Mouse (Mus musculus) neural tube, embryonic 14.5 days (tissue): ENCODE data around the gene Hbq1b. TPM values are rescaled to one million over a fixed set of nuclear protein-coding genes. Genes with fewer than 3 reads are reported as not detected.
"Not testable (repeated sequence)": the region's sequence is repeated elsewhere in the genome, so short reads cannot be mapped to it uniquely, and the experiment has no call there.

Experiments used
- ATAC-seq: fragments of 200-750 bp; cut with Nextera tagmentation; 2 replicates; pipeline ENCODE4 v1.8.0; 2017; ENCODE audit warnings: low read depth, mild to moderate bottlenecking, moderate TSS enrichment, moderate library complexity
- H3K27ac ChIP-seq: fragments of 300-500 bp; sonication (generic); 2 replicates; pipeline ENCODE4 v1.5.1; 2014; ENCODE audit warnings: low read depth, mild to moderate bottlenecking, control low read depth, low read length, moderate library complexity, mixed read lengths
- H3K27me3 ChIP-seq: fragments of 300-500 bp; sonication (generic); 2 replicates; pipeline ENCODE4 v1.6.1; 2014; ENCODE audit warnings: low read length; ENCODE audit not compliant: control insufficient read depth, insufficient read depth
- H3K36me3 ChIP-seq: fragments of 300-500 bp; sonication (generic); 2 replicates; pipeline ENCODE4 v1.6.1; 2014; ENCODE audit warnings: low read length, mixed read lengths; ENCODE audit not compliant: control insufficient read depth, insufficient read depth
- H3K4me1 ChIP-seq: fragments of 300-500 bp; sonication (generic); 2 replicates; pipeline ENCODE4 v1.6.1; 2014; ENCODE audit warnings: low read length; ENCODE audit not compliant: control insufficient read depth, insufficient read depth
- H3K4me2 ChIP-seq: fragments of 300-500 bp; sonication (generic); 2 replicates; pipeline ENCODE4 v1.6.1; 2014; ENCODE audit warnings: mild to moderate bottlenecking, low read depth, low read length, control low read depth
- H3K4me3 ChIP-seq: fragments of 300-500 bp; sonication (generic); 2 replicates; pipeline ENCODE4 v1.5.1; 2014; ENCODE audit warnings: low read depth, low read length, control low read depth, mixed read lengths
- H3K9ac ChIP-seq: fragments of 300-500 bp; sonication (generic); replicated peaks from 2 replicates; pipeline ENCODE4 v1.6.1; 2014; ENCODE audit warnings: low read depth, mild to moderate bottlenecking, control low read depth, low read length, mixed read lengths
- H3K9me3 ChIP-seq: fragments of 300-500 bp; sonication (generic); 2 replicates; pipeline ENCODE4 v1.6.1; 2016; ENCODE audit warnings: low read length; ENCODE audit not compliant: control insufficient read depth
- WGBS: fragments of 180-500 bp; shearing (Covaris S2); extraction: QIAGEN DNeasy Blood & Tissue Kit; methylation state at CpG from one replicate; pipeline ENCODE4 v1.1.7; 2014; 5-methylcytosine and 5-hydroxymethylcytosine counted together
- polyA plus RNA-seq: library from polyadenylated mRNA; unstranded; fragments of >200 nt; fragmentation: Nextera tagmentation; extraction: Ambion mirVana; gene quantifications from 2 replicates; pipeline ENCODE4 v1.2.1, GENCODE M21; 2014

The Hbq1b gene
- polyA plus RNA-seq, 1 experiment from 2014 or later, result 0.96 TPM

- H3K27me3 ChIP-seq, result no peaks in the 10 kb centered on the region
- H3K9ac ChIP-seq, result no peak overlapping the region
- no peak for ATAC-seq
- no peak overlapping the region for H3K4me3 ChIP-seq
- no peaks in the 10 kb centered on the region for H3K9me3 ChIP-seq
- no peak overlapping the region for H3K4me2 ChIP-seq
- no peaks in the 10 kb centered on the region for H3K4me1 ChIP-seq
- H3K36me3 ChIP-seq, result no peaks in the 10 kb centered on the region
- no peak overlapping the region for H3K27ac ChIP-seq
- WGBS, result 73% methylated on average over 9 of the region's 9 CpGs
These were observed 694 bp downstream of the Hbq1b start for GRCm38 (mm10) chr11:32287493-32287825.

DNA sequence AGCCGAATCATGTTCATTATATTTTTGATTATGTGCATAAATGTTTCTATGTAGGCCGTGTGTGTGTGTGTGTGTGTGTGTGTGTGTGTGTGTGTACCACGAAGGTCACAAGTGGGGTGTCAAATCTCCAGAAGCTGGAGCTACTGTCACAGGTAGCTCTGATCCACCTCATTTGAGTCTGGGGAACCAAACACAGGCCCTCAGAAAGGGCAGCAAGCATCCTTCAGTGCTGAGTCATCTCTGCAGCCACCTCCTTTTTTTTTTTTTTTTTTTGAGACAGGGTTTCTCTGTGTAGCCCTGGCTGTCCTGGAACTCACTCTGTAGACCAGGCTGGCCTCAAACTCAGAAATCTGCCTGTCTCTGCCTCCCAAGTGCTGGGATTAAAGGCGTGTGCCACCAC is 6.1 kb downstream of the Hbq1b start:
- WGBS, result 84% methylated on average over 4 of the region's 4 CpGs

GRCm38 (mm10) chr11:32293479-32293878 is 6.7 kb downstream of the Hbq1b start:
- H3K4me2 ChIP-seq, ATAC-seq, H3K4me1 ChIP-seq, H3K36me3 ChIP-seq, H3K9ac ChIP-seq, H3K4me3 ChIP-seq, H3K27me3 ChIP-seq, H3K27ac ChIP-seq, H3K9me3 ChIP-seq: not testable (repeated sequence)
- 79% methylated on average over 3 of the region's 3 CpGs for WGBS

More for the DNA sequence above, 6.1 kb downstream of the Hbq1b start:
- H3K4me1 ChIP-seq, H3K9ac ChIP-seq, H3K27ac ChIP-seq, ATAC-seq, H3K4me2 ChIP-seq, H3K27me3 ChIP-seq, H3K9me3 ChIP-seq, H3K4me3 ChIP-seq, H3K36me3 ChIP-seq: not testable (repeated sequence)

GRCm38 (mm10) chr11:32296203-32296602 is 9.4 kb downstream of the Hbq1b start, which contains the start of gene Hba-a2:
Gene Hba-a2, plus strand, starts transcription at chr11:32296489.
- not testable (repeated sequence) for H3K4me2 ChIP-seq, H3K4me3 ChIP-seq, ATAC-seq, H3K27me3 ChIP-seq, H3K4me1 ChIP-seq, H3K9me3 ChIP-seq, H3K9ac ChIP-seq, H3K27ac ChIP-seq, H3K36me3 ChIP-seq
- no CpG with 5 or more reads among the region's 4 CpGs for WGBS

GRCm38 (mm10) chr11:32297417-32297816 is 10.7 kb downstream of the Hbq1b start:
- not testable (repeated sequence) for ATAC-seq

GRCm38 (mm10) chr11:32297866-32298531 is 11.2 kb downstream of the Hbq1b start:
- H3K27me3 ChIP-seq, result no peaks in the 10 kb centered on the region
- no peak overlapping the region for H3K4me3 ChIP-seq
- no peaks in the 10 kb centered on the region for H3K9me3 ChIP-seq
- H3K4me1 ChIP-seq, result no peaks in the 10 kb centered on the region
- 97% methylated on average over 1 of the region's 1 CpGs for WGBS
- H3K4me2 ChIP-seq, result no peak overlapping the region
- H3K36me3 ChIP-seq, result no peaks in the 10 kb centered on the region
- no peak overlapping the region for H3K9ac ChIP-seq
- ATAC-seq, result no peak
- H3K27ac ChIP-seq, result no peak overlapping the region

More at GRCm38 (mm10) chr11:32297417-32297816, 10.7 kb downstream of the Hbq1b start:
- WGBS, result 62% methylated on average over 2 of the region's 2 CpGs
- not testable (repeated sequence) for H3K4me2 ChIP-seq, H3K36me3 ChIP-seq, H3K27ac ChIP-seq, H3K9ac ChIP-seq, H3K27me3 ChIP-seq, H3K4me3 ChIP-seq, H3K4me1 ChIP-seq, H3K9me3 ChIP-seq

- H3K36me3 ChIP-seq, result no peaks in the 10 kb centered on the region
- WGBS, result 99% methylated on average over 2 of the region's 2 CpGs
- H3K27ac ChIP-seq, result no peak overlapping the region
- H3K4me2 ChIP-seq, result no peak overlapping the region
- no peaks in the 10 kb centered on the region for H3K4me1 ChIP-seq
- no peaks in the 10 kb centered on the region for H3K27me3 ChIP-seq
- H3K4me3 ChIP-seq, result no peak overlapping the region
- no peaks in the 10 kb centered on the region for H3K9me3 ChIP-seq
- ATAC-seq, result no peak
- no peak overlapping the region for H3K9ac ChIP-seq
These were observed 11.8 kb downstream of the Hbq1b start for GRCm38 (mm10) chr11:32298532-32298918.

GRCm38 (mm10) chr11:32299865-32300264 is 13.1 kb downstream of the Hbq1b start, which contains the start of gene Hbq1a:
Gene Hbq1a, plus strand, starts transcription at chr11:32300069.
- peak; percentile 80; the same call in 1 of the 2 replicates for ATAC-seq
- peak within 1 kb of the TSS; percentile 44 for H3K4me2 ChIP-seq
- not testable (repeated sequence) for H3K4me3 ChIP-seq, H3K9ac ChIP-seq, H3K27ac ChIP-seq, H3K27me3 ChIP-seq, H3K9me3 ChIP-seq, H3K4me1 ChIP-seq, H3K36me3 ChIP-seq
- 5% methylated on average over 16 of the region's 16 CpGs for WGBS

GRCm38 (mm10) chr11:32300279-32301267 is 13.8 kb downstream of the Hbq1b start:
- Histone ChIP-seq H3K4me3 (no peak overlapping the region), H3K9me3 (no peaks in the 10 kb centered on the region), H3K36me3 (no peaks in the 10 kb centered on the region), H3K9ac (no peak overlapping the region), H3K4me1 (no peaks in the 10 kb centered on the region), H3K27ac (no peak overlapping the region), H3K4me2 (peak overlapping the region; percentile 44), H3K27me3 (no peaks in the 10 kb centered on the region)
- WGBS, result 53% methylated on average over 14 of the region's 17 CpGs
- no peak for ATAC-seq
